Mouse (Mus musculus): ENCODE data around the gene Rnf216. TPM values are rescaled to one million over a fixed set of nuclear protein-coding genes. Genes with fewer than 3 reads are reported as not detected.
A peak's percentile ranks its signal among the peaks of the same experiment; 100 is the strongest.

Gene Rnf216
- total and polyA plus RNA-seq, 3 experiments = 15.5 to 30.7 (median 18.2) TPM

DNA sequence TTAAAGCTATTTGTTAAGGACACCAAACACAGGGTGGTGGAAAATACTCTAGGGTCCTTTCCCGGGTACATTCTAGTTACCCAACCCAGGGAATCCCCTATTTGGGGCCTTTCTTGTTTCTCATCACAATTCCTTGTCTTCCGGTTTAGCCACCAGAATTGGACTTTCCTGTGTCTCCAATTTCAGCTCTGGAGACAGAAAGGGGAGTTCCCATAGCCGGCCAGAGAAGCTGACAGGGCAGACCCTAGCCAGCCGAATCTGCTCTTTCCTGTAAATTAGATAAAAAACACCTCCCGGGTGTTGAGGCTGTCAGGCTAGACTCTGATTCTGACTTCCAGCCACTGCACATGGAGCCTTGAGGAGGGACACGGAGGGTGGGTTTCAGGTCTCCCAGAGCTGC, 163.2 kb downstream of the Rnf216 start:
- Histone ChIP-seq H3K9me3 (replicated peaks; ENCODE audit: low read length) (no peaks in the 10 kb centered on the region), H3K27ac (ENCODE audit: insufficient read depth, low read depth) (peak overlapping the region; percentile 34), H3K4me2 (ENCODE audit: insufficient read depth, low read depth, poor library complexity, severe bottlenecking) (peak overlapping the region; percentile 4; the same call in 1 of the 2 replicates), H3K9ac (ENCODE audit: insufficient read depth, low read depth) (peak overlapping the region; percentile 9; the same call in 1 of the 2 replicates), H3K79me2 (replicated peaks; ENCODE audit: control insufficient read depth, extremely low read depth, insufficient read depth, poor library complexity, severe bottlenecking) (no peaks in the 10 kb centered on the region), H3K36me3 (replicated peaks in 1 of 2; ENCODE audit: control insufficient read depth in 1 of 2, insufficient read depth in 1 of 2, low read length in 1 of 2) (no peaks in the 10 kb centered on the region), H3K27me3 (replicated peaks) (no peaks in the 10 kb centered on the region), H3K4me3 (replicated peaks in 1 of 3; ENCODE audit: low read depth in 2 of 3, low read length in 2 of 3, poor library complexity in 1 of 3) (no peak overlapping the region), H3K4me1 (ENCODE audit: control insufficient read depth in 1 of 2, insufficient read depth in 2 of 2) (peaks cover 37 to 61% of the 10 kb centered on the region in 2 experiments)
- DNase-seq (ENCODE audit: extremely low read depth) = no peak
- TF ChIP-seq PAX5 (IDR thresholded peaks at IDR 0.05; ENCODE audit: low read length) = no peak
- no peak for TF ChIP-seq KAT2A (IDR thresholded peaks at IDR 0.05; ENCODE audit: insufficient replicate concordance, low read length)
- no peak for TF ChIP-seq CHD1 (IDR thresholded peaks at IDR 0.05; ENCODE audit: low read depth, low read length)
- peak; percentile 79 for TF ChIP-seq IRF4 (IDR thresholded peaks at IDR 0.05; ENCODE audit: low read depth, low read length)
- no peak for TF ChIP-seq E2F4 (IDR thresholded peaks at IDR 0.05; ENCODE audit: insufficient replicate concordance, low read depth, low read length)
- TF ChIP-seq POLR2A (IDR thresholded peaks at IDR 0.05; ENCODE audit: low read depth, low read length) = no peak
- TF ChIP-seq MXI1 (IDR thresholded peaks at IDR 0.05; ENCODE audit: low read depth, low read length) = no peak
- no peak for TF ChIP-seq UBTF (IDR thresholded peaks at IDR 0.05; ENCODE audit: low read depth, low read length)
- TF ChIP-seq HCFC1 (IDR thresholded peaks at IDR 0.05; ENCODE audit: low read depth, low read length) = no peak
- TF ChIP-seq SMC3 (IDR thresholded peaks at IDR 0.05; ENCODE audit: low read depth, low read length) = no peak
- TF ChIP-seq MAX (IDR thresholded peaks at IDR 0.05; ENCODE audit: low read length) = no peak
- TF ChIP-seq MYC (IDR thresholded peaks at IDR 0.05; ENCODE audit: low read depth, low read length) = no peak
- no peak for TF ChIP-seq NRF1 (IDR thresholded peaks at IDR 0.05; ENCODE audit: low read depth, low read length)
- TF ChIP-seq RAD21 (IDR thresholded peaks at IDR 0.05; ENCODE audit: low read depth, low read length) = no peak
- peak; percentile 86 for TF ChIP-seq MEF2A (IDR thresholded peaks at IDR 0.05; ENCODE audit: borderline replicate concordance, low read depth, low read length)
- peak; percentile 64; the same call in 1 of the 2 replicates for TF ChIP-seq TCF12 (IDR thresholded peaks at IDR 0.05; ENCODE audit: low read depth, low read length)
- no peak for TF ChIP-seq NELFE (IDR thresholded peaks at IDR 0.05; ENCODE audit: low read depth, low read length)
- no peak; the same call in 1 of the 2 replicates for TF ChIP-seq SIN3A (IDR thresholded peaks at IDR 0.05; ENCODE audit: low read length)
- no peak for TF ChIP-seq JUN (IDR thresholded peaks at IDR 0.05; ENCODE audit: insufficient read depth, low read depth, low read length)
- TF ChIP-seq MAFK (IDR thresholded peaks at IDR 0.05; ENCODE audit: insufficient replicate concordance, low read length) = no peak
- no peak for TF ChIP-seq GABPA (IDR thresholded peaks at IDR 0.05; ENCODE audit: insufficient replicate concordance, low read depth, low read length)
- TF ChIP-seq MAZ (IDR thresholded peaks at IDR 0.05; ENCODE audit: low read depth, low read length) = no peak
- TF ChIP-seq ETS1 (conservative IDR thresholded peaks at IDR 0.05; ENCODE audit: low read depth, low read length) = peak; percentile 74
- TF ChIP-seq CTCF (conservative IDR thresholded peaks at IDR 0.05 in 1 of 2, IDR thresholded peaks at IDR 0.05 in 1 of 2; ENCODE audit: low read depth in 2 of 2, low read length in 2 of 2) = no peak
- TF ChIP-seq ZMIZ1 (IDR thresholded peaks at IDR 0.05; ENCODE audit: low read depth, low read length) = no peak
- TF ChIP-seq JUND (conservative IDR thresholded peaks at IDR 0.05; ENCODE audit: low read depth, low read length) = no peak
- TF ChIP-seq BHLHE40 (IDR thresholded peaks at IDR 0.05; ENCODE audit: low read depth, low read length) = peak; percentile 63; the same call in 1 of the 2 replicates
- TF ChIP-seq USF1 (IDR thresholded peaks at IDR 0.05; ENCODE audit: low read depth, low read length) = no peak
- no peak for TF ChIP-seq POLR2AphosphoS2 (IDR thresholded peaks at IDR 0.05; ENCODE audit: low read depth, low read length)
- TF ChIP-seq EP300 (IDR thresholded peaks at IDR 0.05; ENCODE audit: low read length) = peak; percentile 53; the same call in 1 of the 2 replicates
- no peak for TF ChIP-seq ZC3H11A (IDR thresholded peaks at IDR 0.05; ENCODE audit: low read depth, low read length)
- peak; percentile 41 for TF ChIP-seq ELF1 (IDR thresholded peaks at IDR 0.05; ENCODE audit: low read depth, low read length)
- no peak for TF ChIP-seq USF2 (conservative IDR thresholded peaks at IDR 0.05; ENCODE audit: low read depth, low read length)
- no peak; the same call in 1 of the 2 replicates for TF ChIP-seq ZNF384 (IDR thresholded peaks at IDR 0.05; ENCODE audit: low read depth, low read length)
- TF ChIP-seq TBP (conservative IDR thresholded peaks at IDR 0.05; ENCODE audit: low read depth, low read length) = no peak
- peak; percentile 35; the same call in 1 of the 2 replicates for TF ChIP-seq CHD2 (IDR thresholded peaks at IDR 0.05; ENCODE audit: low read length)
- dilution Hi-C loops (cut with MboI; ENCODE audit: extremely low pct_ligation_motif_present, extremely low pct_unique_long_range_greater_than_20kb, low sequenced_read_pairs) = no loop called here
- in situ Hi-C loops (cut with MboI; ENCODE audit: low pct_ligation_motif_present, low pct_unique_long_range_greater_than_20kb, low sequenced_read_pairs) = loop anchor here (25.0 kb wide), 1 partner anchor 338 kb away; the partner anchor contains the start of gene Zfp853

Measured in CH12.LX (cell line).